Comparison of ENCODE assay signal across 31 mouse cellular contexts in genomic region chr6:33166479-33166878, GRCm38 (mm10).
A peak's percentile ranks its signal among the peaks of the same experiment; 100 is the strongest.
DNase-seq lines count a peak whose midpoint lies in the region; ATAC-seq and TF ChIP-seq lines count a peak whose summit lies in the region.
"Had no signal": no experiment of that assay in that cellular context is flagged by ENCODE, and none has a peak within 500 bp of the region (broad histone marks: within the 10 kb centered on the region; RNA-seq: fewer than 3 reads in every experiment).

No protein-coding gene starts in this region.

- H3K27me3 ChIP-seq in hindbrain, embryonic 13.5 days, result no peaks in the 10 kb centered on the region
- H3K27me3 ChIP-seq in hindbrain, embryonic 10.5 days (ENCODE audit: insufficient read depth, poor library complexity, severe bottlenecking), result no peaks in the 10 kb centered on the region
- H3K27me3 ChIP-seq in midbrain, embryonic 14.5 days (ENCODE audit: control insufficient read depth, insufficient read depth, low read length), result no peaks in the 10 kb centered on the region
- H3K27me3 ChIP-seq in midbrain, embryonic 10.5 days (ENCODE audit: low read depth, poor library complexity, severe bottlenecking), result no peaks in the 10 kb centered on the region
- no peaks in the 10 kb centered on the region for H3K27me3 ChIP-seq in hindbrain, postnatal 0 days (ENCODE audit: insufficient read depth, low read length)
- H3K27me3 ChIP-seq: embryonic facial prominence, embryonic 12.5 days; forebrain, embryonic 13.5 days; heart, embryonic 13.5 days; intestine, embryonic 15.5 days; liver, embryonic 12.5 days; neural tube, embryonic 12.5 days; stomach, embryonic 15.5 days had no signal

- H3K4me1 ChIP-seq in hindbrain, embryonic 13.5 days (replicated peaks), result peaks cover 14% of the 10 kb centered on the region; the same call in 1 of the 2 replicates
- H3K4me1 ChIP-seq in hindbrain, embryonic 10.5 days (replicated peaks), result no peaks in the 10 kb centered on the region
- no peaks in the 10 kb centered on the region; the same call in 1 of the 2 replicates for H3K4me1 ChIP-seq in midbrain, embryonic 14.5 days (ENCODE audit: control insufficient read depth, insufficient read depth, low read length)
- H3K4me1 ChIP-seq in midbrain, embryonic 10.5 days, result no peaks in the 10 kb centered on the region
- H3K4me1 ChIP-seq in hindbrain, postnatal 0 days (ENCODE audit: insufficient read depth, low read length), result no peaks in the 10 kb centered on the region
- H3K4me1 ChIP-seq: embryonic facial prominence, embryonic 12.5 days; heart, embryonic 13.5 days; intestine, embryonic 15.5 days; liver, embryonic 12.5 days; neural tube, embryonic 12.5 days; stomach, embryonic 15.5 days had no signal

- peak; percentile 46; the same call in 1 of the 2 replicates for ATAC-seq in hindbrain, embryonic 13.5 days (ENCODE audit: low FRiP score)
- ATAC-seq in midbrain, embryonic 14.5 days (ENCODE audit: low FRiP score, low TSS enrichment), result no peak
- ATAC-seq in hindbrain, postnatal 0 days, result peak; percentile 69
- ATAC-seq: activated CD4-positive, CD25-positive, alpha-beta regulatory T cell, adult 4 months; forebrain, embryonic 13.5 days; liver, embryonic 12.5 days; liver, postnatal 0 days; midbrain, embryonic 16.5 days had no signal

- 59% methylated on average over 11 of the region's 11 CpGs for WGBS in hindbrain, embryonic 13.5 days
- 78% methylated on average over 11 of the region's 11 CpGs for WGBS in hindbrain, embryonic 10.5 days
- WGBS in midbrain, embryonic 14.5 days, result 43% methylated on average over 11 of the region's 11 CpGs
- WGBS in midbrain, embryonic 10.5 days, result 87% methylated on average over 11 of the region's 11 CpGs
- WGBS in hindbrain, postnatal 0 days, result 30% methylated on average over 11 of the region's 11 CpGs

- no peak overlapping the region for H3K4me3 ChIP-seq in hindbrain, embryonic 13.5 days
- no peak overlapping the region for H3K4me3 ChIP-seq in hindbrain, embryonic 10.5 days
- no peak overlapping the region for H3K4me3 ChIP-seq in midbrain, embryonic 14.5 days (replicated peaks; ENCODE audit: low read depth, low read length)
- no peak overlapping the region for H3K4me3 ChIP-seq in midbrain, embryonic 10.5 days
- H3K4me3 ChIP-seq in hindbrain, postnatal 0 days (ENCODE audit: low read length), result no peak overlapping the region
- H3K4me3 ChIP-seq: embryonic facial prominence, embryonic 12.5 days; forebrain, embryonic 13.5 days; heart, embryonic 13.5 days; intestine, embryonic 15.5 days; layer of hippocampus, adult 2 months; left cerebral cortex, adult 2 months; liver, embryonic 12.5 days; myocyte; neural tube, embryonic 12.5 days; stomach, embryonic 15.5 days had no signal

- H3K36me3 ChIP-seq in hindbrain, embryonic 13.5 days, result no peaks in the 10 kb centered on the region
- no peaks in the 10 kb centered on the region for H3K36me3 ChIP-seq in hindbrain, embryonic 10.5 days
- H3K36me3 ChIP-seq in midbrain, embryonic 14.5 days (ENCODE audit: control insufficient read depth, insufficient read depth, low read length), result no peaks in the 10 kb centered on the region
- no peaks in the 10 kb centered on the region for H3K36me3 ChIP-seq in midbrain, embryonic 10.5 days
- no peaks in the 10 kb centered on the region for H3K36me3 ChIP-seq in hindbrain, postnatal 0 days (ENCODE audit: insufficient read depth, low read length)
- H3K36me3 ChIP-seq: embryonic facial prominence, embryonic 12.5 days; heart, embryonic 13.5 days; intestine, embryonic 15.5 days; liver, embryonic 12.5 days; neural tube, embryonic 12.5 days; stomach, embryonic 15.5 days had no signal

- H3K9ac ChIP-seq in hindbrain, embryonic 13.5 days, result no peak overlapping the region
- no peak overlapping the region for H3K9ac ChIP-seq in midbrain, embryonic 14.5 days (replicated peaks; ENCODE audit: low read length)
- H3K9ac ChIP-seq in hindbrain, postnatal 0 days (replicated peaks; ENCODE audit: low read length), result no peak overlapping the region
- H3K9ac ChIP-seq: embryonic facial prominence, embryonic 12.5 days; forebrain, embryonic 13.5 days; heart, embryonic 13.5 days; intestine, embryonic 15.5 days; liver, embryonic 12.5 days; liver, postnatal 0 days; neural tube, embryonic 12.5 days; stomach, embryonic 15.5 days had no signal

- H3K4me2 ChIP-seq in hindbrain, embryonic 13.5 days, result no peak overlapping the region
- H3K4me2 ChIP-seq in midbrain, embryonic 14.5 days (ENCODE audit: low read length), result peak overlapping the region; percentile 18; the same call in 1 of the 2 replicates
- H3K4me2 ChIP-seq in hindbrain, postnatal 0 days (ENCODE audit: low read depth, low read length), result peak overlapping the region; percentile 26
- H3K4me2 ChIP-seq: embryonic facial prominence, embryonic 12.5 days; forebrain, embryonic 13.5 days; heart, embryonic 13.5 days; intestine, embryonic 15.5 days; liver, embryonic 12.5 days; neural tube, embryonic 12.5 days; stomach, embryonic 15.5 days had no signal

- peak overlapping the region; percentile 44 for H3K27ac ChIP-seq in hindbrain, embryonic 13.5 days
- no peak overlapping the region for H3K27ac ChIP-seq in hindbrain, embryonic 10.5 days
- 0 out of 2 replicates have a peak overlapping the region, but pooled peaks have one; percentile 3 for H3K27ac ChIP-seq in midbrain, embryonic 14.5 days (replicated peaks; ENCODE audit: low read depth, low read length)
- no peak overlapping the region for H3K27ac ChIP-seq in midbrain, embryonic 10.5 days (replicated peaks)
- H3K27ac ChIP-seq in hindbrain, postnatal 0 days, result no peak overlapping the region
- H3K27ac ChIP-seq: embryonic facial prominence, embryonic 12.5 days; forebrain, embryonic 13.5 days; heart, embryonic 13.5 days; intestine, embryonic 15.5 days; layer of hippocampus, adult 2 months; left cerebral cortex, adult 2 months; liver, embryonic 12.5 days; neural tube, embryonic 12.5 days; stomach, embryonic 15.5 days had no signal

- TF ChIP-seq CTCF in hindbrain, postnatal 0 days (IDR thresholded peaks at IDR 0.05; ENCODE audit: low read depth), result no peak

- H3K9me3 ChIP-seq in hindbrain, embryonic 13.5 days, result no peaks in the 10 kb centered on the region
- no peaks in the 10 kb centered on the region for H3K9me3 ChIP-seq in hindbrain, embryonic 10.5 days
- no peaks in the 10 kb centered on the region for H3K9me3 ChIP-seq in midbrain, embryonic 14.5 days (ENCODE audit: control insufficient read depth, low read length)
- no peaks in the 10 kb centered on the region for H3K9me3 ChIP-seq in midbrain, embryonic 10.5 days (replicated peaks)
- H3K9me3 ChIP-seq in hindbrain, postnatal 0 days (ENCODE audit: low read length), result no peaks in the 10 kb centered on the region
- H3K9me3 ChIP-seq: embryonic facial prominence, embryonic 12.5 days; forebrain, embryonic 13.5 days; heart, embryonic 13.5 days; intestine, embryonic 15.5 days; liver, embryonic 12.5 days; neural tube, embryonic 12.5 days; stomach, embryonic 15.5 days had no signal

- DNase-seq in hindbrain, embryonic 10.5 days (ENCODE audit: low spot score), result no peak
- DNase-seq in midbrain, embryonic 14.5 days, result peak; percentile 56
- DNase-seq in midbrain, embryonic 10.5 days (ENCODE audit: low spot score), result no peak
- DNase-seq in right cerebral cortex, postnatal 4 days, result peak; percentile 35
- DNase-seq in right cerebral cortex, adult 2 months (ENCODE audit: low spot score in 2 of 2), result no peak
- peak; percentile 50 for DNase-seq in hindbrain, postnatal 0 days (ENCODE audit: low spot score)
- no peak for DNase-seq in cerebellum, adult 18-20 months
- DNase-seq: adrenal gland, adult 2 months; adrenal gland, postnatal 36 days; B cell, adult 2 months; cerebellum, adult 9-10 months; cerebellum, postnatal 36 days; gastrocnemius, postnatal 10 days; heart, postnatal 10 days; kidney, adult 2 months; kidney, postnatal 36 days; liver, postnatal 0 days; lung, postnatal 36 days had no signal

Comparison
In these comparisons a context has a peak if more than half of its experiments do, and no peak if none do; other contexts are left out.
1. H3K27ac ChIP-seq: peak in hindbrain, embryonic 13.5 days (single experiment) and midbrain, embryonic 14.5 days (single experiment); none in hindbrain, embryonic 10.5 days (single experiment), midbrain, embryonic 10.5 days (single experiment) and hindbrain, postnatal 0 days (single experiment).
2. DNase-seq: peak in midbrain, embryonic 14.5 days (single experiment), right cerebral cortex, postnatal 4 days (single experiment) and hindbrain, postnatal 0 days (single experiment); none in hindbrain, embryonic 10.5 days (single experiment), midbrain, embryonic 10.5 days (single experiment), right cerebral cortex, adult 2 months (0 of 2) and cerebellum, adult 18-20 months (0 of 2).